Mouse (Mus musculus): ENCODE data around the gene 5730522E02Rik. TPM values are rescaled to one million over a fixed set of nuclear protein-coding genes. Genes with fewer than 3 reads are reported as not detected.

5730522E02Rik gene
- total and polyA plus RNA-seq, 3 experiments, result not detected

DNA sequence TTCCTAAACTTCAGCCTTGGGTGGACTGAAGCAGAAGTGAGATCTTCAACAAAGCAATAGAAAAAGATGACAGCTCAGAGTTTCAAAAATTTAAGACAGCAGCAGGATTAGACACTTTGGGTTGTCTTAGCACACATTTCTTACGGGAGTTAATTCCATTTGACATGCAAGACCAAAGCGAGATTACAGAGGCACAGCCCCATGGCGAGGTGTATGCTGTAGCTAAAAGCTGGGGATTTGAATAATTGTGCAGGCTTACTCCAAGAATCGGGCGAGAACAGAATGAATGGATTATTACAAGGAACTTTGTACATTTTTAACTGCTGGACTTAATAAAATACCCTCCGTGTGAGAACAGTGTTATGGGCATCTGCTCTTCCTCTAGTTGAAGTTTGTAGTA, 615.3 kb downstream of the 5730522E02Rik start:
- Histone ChIP-seq H3K36me3 (ENCODE audit: control insufficient read depth in 1 of 2, insufficient read depth in 2 of 2, low read length in 2 of 2) (no peaks in the 10 kb centered on the region), H3K9me3 (replicated peaks; ENCODE audit: insufficient read depth, low read length) (no peaks in the 10 kb centered on the region), H3K4me3 (ENCODE audit: control insufficient read depth in 1 of 2, insufficient read depth in 1 of 2, low read depth in 2 of 2, low read length in 2 of 2) (no peak overlapping the region), H3K4me1 (ENCODE audit: control insufficient read depth in 1 of 2, insufficient read depth in 2 of 2, low read length in 2 of 2) (no peaks in the 10 kb centered on the region), H3K79me2 (ENCODE audit: control insufficient read depth, insufficient read depth, low read length, poor library complexity) (no peaks in the 10 kb centered on the region), H3K9ac (ENCODE audit: control insufficient read depth, low read depth, low read length, poor library complexity, severe bottlenecking) (no peak overlapping the region), H3K27ac (ENCODE audit: control insufficient read depth, low read depth, low read length) (no peak overlapping the region), H3K27me3 (ENCODE audit: control insufficient read depth in 1 of 2, insufficient read depth in 2 of 2, low read length in 2 of 2) (no peaks in the 10 kb centered on the region)
- DNase-seq (ENCODE audit: low read depth, low spot score), result no peak
- TF ChIP-seq CHD1 (IDR thresholded peaks at IDR 0.05; ENCODE audit: low read depth, low read length), result no peak
- TF ChIP-seq POLR2AphosphoS2 (IDR thresholded peaks at IDR 0.05; ENCODE audit: low read length), result no peak
- TF ChIP-seq POLR2A (IDR thresholded peaks at IDR 0.05; ENCODE audit: control insufficient read depth in 1 of 2, insufficient read depth in 1 of 2, low read depth in 1 of 2, low read length in 2 of 2, poor library complexity in 1 of 2), result no peak
- no peak for TF ChIP-seq ZC3H11A (IDR thresholded peaks at IDR 0.05; ENCODE audit: low read depth, low read length)
- no peak for TF ChIP-seq HCFC1 (IDR thresholded peaks at IDR 0.05; ENCODE audit: low read depth, low read length)
- no peak for TF ChIP-seq TBP (IDR thresholded peaks at IDR 0.05; ENCODE audit: low read depth, low read length)
- TF ChIP-seq ELF1 (IDR thresholded peaks at IDR 0.05; ENCODE audit: low read depth, low read length), result no peak
- TF ChIP-seq TAL1 (IDR thresholded peaks at IDR 0.05; ENCODE audit: low read length), result no peak
- TF ChIP-seq MAZ (IDR thresholded peaks at IDR 0.05; ENCODE audit: low read depth, low read length), result no peak

DNA sequence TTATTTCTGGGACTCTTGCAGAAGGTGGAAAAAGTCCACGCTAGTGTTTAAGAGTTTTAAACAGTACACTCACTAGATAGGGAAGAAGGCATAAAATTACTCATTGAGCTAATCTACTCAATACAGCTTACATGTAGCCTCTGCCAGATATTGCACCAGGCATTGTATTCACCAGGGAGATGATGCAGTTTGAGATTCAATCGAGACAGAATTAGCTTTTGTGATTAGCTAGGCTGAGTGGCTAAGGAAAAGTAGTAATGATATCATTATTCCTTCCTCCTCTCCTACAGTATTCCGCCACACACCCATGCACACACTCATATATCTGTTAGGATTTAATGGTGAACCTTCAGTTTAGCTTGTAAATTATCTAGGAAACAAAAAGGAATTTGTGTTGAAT, 615.8 kb downstream of the 5730522E02Rik start:
- H3K4me1 ChIP-seq (ENCODE audit: control insufficient read depth in 1 of 2, insufficient read depth in 2 of 2, low read length in 2 of 2), result no peaks in the 10 kb centered on the region
- no peaks in the 10 kb centered on the region for H3K9me3 ChIP-seq (replicated peaks; ENCODE audit: insufficient read depth, low read length)
- no peak overlapping the region for H3K4me3 ChIP-seq (ENCODE audit: control insufficient read depth in 1 of 2, insufficient read depth in 1 of 2, low read depth in 2 of 2, low read length in 2 of 2)
- TF ChIP-seq ZNF384 (IDR thresholded peaks at IDR 0.05; ENCODE audit: low read depth, low read length) (no peak), HCFC1 (IDR thresholded peaks at IDR 0.05; ENCODE audit: low read depth, low read length) (no peak), RAD21 (IDR thresholded peaks at IDR 0.05; ENCODE audit: low read depth, low read length) (no peak), TAL1 (IDR thresholded peaks at IDR 0.05; ENCODE audit: low read length) (no peak), SIN3A (IDR thresholded peaks at IDR 0.05; ENCODE audit: low read length) (no peak), KAT2A (conservative IDR thresholded peaks at IDR 0.05; ENCODE audit: low read depth, low read length) (no peak), USF2 (IDR thresholded peaks at IDR 0.05; ENCODE audit: borderline replicate concordance in 1 of 2, insufficient read depth in 1 of 2, low read depth in 1 of 2, low read length in 2 of 2) (no peak), USF1 (IDR thresholded peaks at IDR 0.05; ENCODE audit: low read depth, low read length) (no peak), MYB (IDR thresholded peaks at IDR 0.05; ENCODE audit: low read depth, low read length) (no peak), NELFE (IDR thresholded peaks at IDR 0.05; ENCODE audit: low read depth, low read length) (no peak), MYC (IDR thresholded peaks at IDR 0.05; ENCODE audit: low read depth, low read length) (no peak), ZC3H11A (IDR thresholded peaks at IDR 0.05; ENCODE audit: low read depth, low read length) (no peak), MAZ (IDR thresholded peaks at IDR 0.05; ENCODE audit: low read depth, low read length) (no peak), MEF2A (IDR thresholded peaks at IDR 0.05; ENCODE audit: extremely low read depth, insufficient replicate concordance, low read depth, low read length, poor library complexity, severe bottlenecking) (no peak)
- H3K36me3 ChIP-seq (ENCODE audit: control insufficient read depth in 1 of 2, insufficient read depth in 2 of 2, low read length in 2 of 2), result no peaks in the 10 kb centered on the region
- no peak overlapping the region for H3K27ac ChIP-seq (ENCODE audit: control insufficient read depth, low read depth, low read length)
- no peak for DNase-seq (ENCODE audit: low read depth, low spot score)
- H3K79me2 ChIP-seq (ENCODE audit: control insufficient read depth, insufficient read depth, low read length, poor library complexity), result no peaks in the 10 kb centered on the region
- H3K27me3 ChIP-seq (ENCODE audit: control insufficient read depth in 1 of 2, insufficient read depth in 2 of 2, low read length in 2 of 2), result no peaks in the 10 kb centered on the region
- H3K9ac ChIP-seq (ENCODE audit: control insufficient read depth, low read depth, low read length, poor library complexity, severe bottlenecking), result no peak overlapping the region

Measured in MEL (cell line).